Comparison of ENCODE assay signal across 15 mouse cellular contexts in genomic region chr4:151880044-151880690, GRCm38 (mm10). TPM values are rescaled to one million over a fixed set of nuclear protein-coding genes. Genes with fewer than 3 reads are reported as not detected.
DNase-seq lines count a peak whose midpoint lies in the region; ATAC-seq and TF ChIP-seq lines count a peak whose summit lies in the region.
"Had no signal": no experiment of that assay in that cellular context is flagged by ENCODE, and none has a peak within 500 bp of the region (broad histone marks: within the 10 kb centered on the region; RNA-seq: fewer than 3 reads in every experiment).

No protein-coding gene starts in this region.

- WGBS in cerebellum, adult 2 months = 80% methylated on average over 5 of the region's 5 CpGs
- 64% methylated on average over 5 of the region's 5 CpGs for WGBS in liver, embryonic 14.5 days (ENCODE audit: insufficient replicate concordance)
- 61% methylated on average over 5 of the region's 5 CpGs for WGBS in liver, embryonic 12.5 days (ENCODE audit: insufficient replicate concordance)
- WGBS in forebrain, embryonic 13.5 days = 76% methylated on average over 5 of the region's 5 CpGs

- H3K4me2 ChIP-seq in liver, embryonic 14.5 days (ENCODE audit: low read depth) = no peak overlapping the region
- no peak overlapping the region for H3K4me2 ChIP-seq in liver, embryonic 12.5 days
- no peak overlapping the region for H3K4me2 ChIP-seq in forebrain, embryonic 13.5 days
- H3K4me2 ChIP-seq: heart, embryonic 15.5 days; limb, embryonic 15.5 days had no signal

- intact Hi-C loops in heart, postnatal 14 days (cut with DNase I) = no loop called here

- H3K27ac ChIP-seq in cerebellum, adult 2 months (ENCODE audit: insufficient read depth, low read length) = no peak overlapping the region
- no peak overlapping the region for H3K27ac ChIP-seq in liver, embryonic 14.5 days
- H3K27ac ChIP-seq in liver, embryonic 12.5 days = no peak overlapping the region
- H3K27ac ChIP-seq in forebrain, embryonic 13.5 days = no peak overlapping the region
- H3K27ac ChIP-seq: heart, embryonic 15.5 days; limb, embryonic 15.5 days; midbrain, embryonic 10.5 days had no signal

- no peak for TF ChIP-seq POLR2A in cerebellum, adult 2 months (IDR thresholded peaks at IDR 0.05; ENCODE audit: borderline replicate concordance, insufficient read depth, low read length)

- H3K4me3 ChIP-seq in cerebellum, adult 2 months (replicated peaks; ENCODE audit: insufficient read depth, low read depth, low read length) = no peak overlapping the region
- no peak overlapping the region for H3K4me3 ChIP-seq in liver, embryonic 14.5 days (ENCODE audit: insufficient read depth in 1 of 2, low read depth in 2 of 2, low read length in 2 of 2)
- no peak overlapping the region for H3K4me3 ChIP-seq in liver, embryonic 12.5 days
- no peak overlapping the region for H3K4me3 ChIP-seq in forebrain, embryonic 13.5 days
- H3K4me3 ChIP-seq: heart, embryonic 15.5 days; limb, embryonic 15.5 days; midbrain, embryonic 10.5 days had no signal

- no peak overlapping the region for H3K9ac ChIP-seq in liver, embryonic 14.5 days (replicated peaks)
- H3K9ac ChIP-seq in liver, embryonic 12.5 days = no peak overlapping the region
- no peak overlapping the region for H3K9ac ChIP-seq in forebrain, embryonic 13.5 days
- H3K9ac ChIP-seq: heart, embryonic 15.5 days; limb, embryonic 15.5 days had no signal

- no peak for DNase-seq in cerebellum, adult 2 months
- DNase-seq in cerebellum, postnatal 4 days (ENCODE audit: low spot score in 2 of 2) = no peak
- no peak for DNase-seq in liver, embryonic 14.5 days (ENCODE audit: low read depth in 3 of 3, low spot score in 3 of 3)
- DNase-seq in R1 (ENCODE audit: low read depth, low spot score) = peak; percentile 91
- DNase-seq in heart, postnatal 14 days = no peak
- DNase-seq: adrenal gland, adult 2 months; cerebellum, adult 8-10 months; kidney, adult 8-10 months; right cerebral cortex, postnatal 14 days had no signal

- no peaks in the 10 kb centered on the region for H3K4me1 ChIP-seq in cerebellum, adult 2 months (ENCODE audit: control insufficient read depth, insufficient read depth, low read length)
- H3K4me1 ChIP-seq in liver, embryonic 14.5 days (replicated peaks; ENCODE audit: control insufficient read depth in 2 of 2, insufficient read depth in 2 of 2, low read length in 1 of 2) = no peaks in the 10 kb centered on the region
- H3K4me1 ChIP-seq in liver, embryonic 12.5 days = no peaks in the 10 kb centered on the region
- no peaks in the 10 kb centered on the region; the same call in 1 of the 2 replicates for H3K4me1 ChIP-seq in forebrain, embryonic 13.5 days
- H3K4me1 ChIP-seq: limb, embryonic 15.5 days had no signal

- no peak for TF ChIP-seq EP300 in liver, embryonic 14.5 days (IDR thresholded peaks at IDR 0.05; ENCODE audit: low read depth)

- peak; percentile 21; the same call in 1 of the 2 replicates for TF ChIP-seq CTCF in cerebellum, adult 2 months (IDR thresholded peaks at IDR 0.05; ENCODE audit: borderline replicate concordance, insufficient read depth, low read depth, low read length)
- TF ChIP-seq CTCF in liver, embryonic 14.5 days (IDR thresholded peaks at IDR 0.05; ENCODE audit: low read depth) = peak; percentile 60

- ATAC-seq in liver, embryonic 14.5 days (ENCODE audit: insufficient read depth) = no peak
- no peak for ATAC-seq in liver, embryonic 12.5 days
- ATAC-seq in megakaryocyte-erythroid progenitor cell, adult 5-6 weeks (replicated peaks; ENCODE audit: low FRiP score, low TSS enrichment, poor library complexity, severe bottlenecking) = peak; percentile 69; the same call in 1 of the 2 replicates
- ATAC-seq in forebrain, embryonic 13.5 days = no peak

- no peaks in the 10 kb centered on the region for H3K36me3 ChIP-seq in liver, embryonic 14.5 days (replicated peaks; ENCODE audit: control insufficient read depth, insufficient read depth, low read depth)
- H3K36me3 ChIP-seq in liver, embryonic 12.5 days = no peaks in the 10 kb centered on the region
- no peaks in the 10 kb centered on the region for H3K36me3 ChIP-seq in forebrain, embryonic 13.5 days (ENCODE audit: poor library complexity, severe bottlenecking)
- H3K36me3 ChIP-seq: heart, embryonic 15.5 days; limb, embryonic 15.5 days; midbrain, embryonic 10.5 days had no signal

- no peaks in the 10 kb centered on the region for H3K27me3 ChIP-seq in cerebellum, adult 2 months (ENCODE audit: control insufficient read depth, insufficient read depth, low read length)
- no peaks in the 10 kb centered on the region; the same call in 1 of the 2 replicates for H3K27me3 ChIP-seq in liver, embryonic 14.5 days (ENCODE audit: control insufficient read depth, insufficient read depth, low read length)
- peaks cover 28% of the 10 kb centered on the region for H3K27me3 ChIP-seq in liver, embryonic 12.5 days (replicated peaks)
- peaks cover 9% of the 10 kb centered on the region; the same call in 1 of the 2 replicates for H3K27me3 ChIP-seq in forebrain, embryonic 13.5 days

- H3K9me3 ChIP-seq in liver, embryonic 14.5 days (ENCODE audit: control insufficient read depth, low read length) = no peaks in the 10 kb centered on the region; the same call in 1 of the 2 replicates
- peaks cover 10% of the 10 kb centered on the region; the same call in 1 of the 2 replicates for H3K9me3 ChIP-seq in liver, embryonic 12.5 days (replicated peaks)
- peaks cover 3% of the 10 kb centered on the region; the same call in 1 of the 2 replicates for H3K9me3 ChIP-seq in forebrain, embryonic 13.5 days (replicated peaks)
- H3K9me3 ChIP-seq: heart, embryonic 15.5 days had no signal

RNA-seq across cellular contexts. Expression of gene Camta1, which starts 18.5 kb away (rescaled TPM):
- 155 and 168 TPM in 2 replicates for polyA plus RNA-seq in cerebellum, adult 2 months (2012; rRNA removed)
- polyA plus RNA-seq in liver, embryonic 14.5 days (2012; rRNA removed) = 4.8 and 7.3 TPM in 2 replicates
- 31.0 and 32.8 TPM in 2 replicates for polyA plus RNA-seq in liver, embryonic 14.5 days (2014; fragmentation: Nextera tagmentation; extraction: Ambion mirVana)
- polyA plus RNA-seq in liver, embryonic 12.5 days (2016; fragmentation: Nextera tagmentation; extraction: Ambion mirVana) = 49.6 and 59.1 TPM in 2 replicates
- total RNA-seq in megakaryocyte-erythroid progenitor cell, adult 5-6 weeks (2014; fragmentation: Nextera tagmentation) = 68.4 and 92.8 TPM in 2 replicates
- 23.0 and 52.1 TPM in 2 replicates for total RNA-seq in megakaryocyte-erythroid progenitor cell, adult 5-6 weeks (2017)
- 138 and 150 TPM in 2 replicates for polyA plus RNA-seq in forebrain, embryonic 13.5 days (2015; fragmentation: Nextera tagmentation; extraction: Ambion mirVana)
- total RNA-seq in heart, postnatal 14 days (2021) = 100 to 1,000 TPM; 193 to 199 TPM

RNA-seq across cellular contexts. Expression of gene Dnajc11, which starts 53.3 kb away (rescaled TPM):
- 73.2 and 77.0 TPM in 2 replicates for polyA plus RNA-seq in cerebellum, adult 2 months (2012; rRNA removed)
- 32.9 and 34.4 TPM in 2 replicates for polyA plus RNA-seq in liver, embryonic 14.5 days (2012; rRNA removed)
- 32.9 and 42.2 TPM in 2 replicates for polyA plus RNA-seq in liver, embryonic 14.5 days (2014; fragmentation: Nextera tagmentation; extraction: Ambion mirVana)
- 74.4 and 85.1 TPM in 2 replicates for polyA plus RNA-seq in liver, embryonic 12.5 days (2016; fragmentation: Nextera tagmentation; extraction: Ambion mirVana)
- 108 and 114 TPM in 2 replicates for total RNA-seq in megakaryocyte-erythroid progenitor cell, adult 5-6 weeks (2014; fragmentation: Nextera tagmentation)
- 85.8 and 110 TPM in 2 replicates for total RNA-seq in megakaryocyte-erythroid progenitor cell, adult 5-6 weeks (2017)
- polyA plus RNA-seq in forebrain, embryonic 13.5 days (2015; fragmentation: Nextera tagmentation; extraction: Ambion mirVana) = 77.0 and 89.2 TPM in 2 replicates
- 100 to 1,000 TPM in 1 of 2 experiments, 10 to 100 TPM in 1; 94.7 to 103 TPM for total RNA-seq in heart, postnatal 14 days (2021)
